Mouse (Mus musculus) layer of hippocampus, adult 18-20 months (tissue): ENCODE results near the gene Syna. TPM values are rescaled to one million over a fixed set of nuclear protein-coding genes. Genes with fewer than 3 reads are reported as not detected.

ENCODE experiments used
- DNase-seq, 2 experiments: peaks; one replicate each; pipeline ENCODE4 v3.0.0; 2022; ENCODE audit warnings: low spot score in 2 of 2
- long read RNA-seq: library from polyadenylated mRNA; stranded (forward); transcript quantifications from one replicate; pipeline ENCODE4 v2.0.0, GENCODE M21; 2021
- total RNA-seq, 2 experiments: library from RNA; stranded (reverse); gene quantifications; 2 replicates each; pipeline ENCODE4 v1.2.3; 2021

Syna gene
- total RNA-seq: 1 to 10 TPM; 3.8 to 4.3 TPM
- long read RNA-seq, partial matches to known transcripts: 0 of 1 reads
- long read RNA-seq, other reads (novel, unspliced or antisense): 1 of 1 reads

GRCm38 (mm10) chr5:134560071-134560449, at the start of gene Syna:
Gene Syna (minus strand): TSS chr5:134560171.
- DNase-seq: no peak

GRCm38 (mm10) chr5:134607121-134607520, 47.1 kb upstream of the Syna start:
- DNase-seq: no peak

GRCm38 (mm10) chr5:134606314-134606713, 46.3 kb upstream of the Syna start:
- DNase-seq: no peak

GRCm38 (mm10) chr5:134604376-134604775, 44.4 kb upstream of the Syna start:
- no peak for DNase-seq

- DNase-seq: no peak
Measured at GRCm38 (mm10) chr5:134597711-134598110, 37.7 kb upstream of the Syna start.

GRCm38 (mm10) chr5:134593093-134593492, 33.1 kb upstream of the Syna start:
- no peak for DNase-seq

- DNase-seq: no peak
Measured at GRCm38 (mm10) chr5:134592026-134592581, 32.1 kb upstream of the Syna start.

- DNase-seq: no peak
Measured at GRCm38 (mm10) chr5:134589900-134590299, 29.9 kb upstream of the Syna start.

- DNase-seq: no peak
Measured at GRCm38 (mm10) chr5:134584798-134585197, 24.8 kb upstream of the Syna start.

GRCm38 (mm10) chr5:134583884-134584213, 23.9 kb upstream of the Syna start:
- DNase-seq: no peak

GRCm38 (mm10) chr5:134583006-134583883, 23.3 kb upstream of the Syna start:
- DNase-seq: no peak

GRCm38 (mm10) chr5:134582221-134582907, 22.4 kb upstream of the Syna start:
- peak; percentile 94 to 98 for DNase-seq

GRCm38 (mm10) chr5:134581146-134581545, 21.2 kb upstream of the Syna start, which contains the start of gene Rfc2:
Gene Rfc2 (plus strand): TSS chr5:134581366.
- DNase-seq: no peak

- DNase-seq: no peak
Measured at GRCm38 (mm10) chr5:134579135-134579534, 19.2 kb upstream of the Syna start.

GRCm38 (mm10) chr5:134577534-134577933, 17.6 kb upstream of the Syna start:
- DNase-seq: no peak

GRCm38 (mm10) chr5:134576517-134577220, 16.7 kb upstream of the Syna start:
- DNase-seq: no peak

- no peak for DNase-seq
Measured at GRCm38 (mm10) chr5:134575833-134576232, 15.9 kb upstream of the Syna start.

GRCm38 (mm10) chr5:134572508-134573214, 12.7 kb upstream of the Syna start:
- no peak for DNase-seq

- peak in 1 of 2 experiments; percentile 46 for DNase-seq
Measured at GRCm38 (mm10) chr5:134571730-134572507, 11.9 kb upstream of the Syna start.

GRCm38 (mm10) chr5:134568964-134569491, 9.1 kb upstream of the Syna start:
- DNase-seq: peak in 1 of 2 experiments; percentile 47
